Mouse (Mus musculus): ENCODE results near the gene Hist1h4f. TPM values are rescaled to one million over a fixed set of nuclear protein-coding genes. Genes with fewer than 3 reads are reported as not detected.
A peak's percentile ranks its signal among the peaks of the same experiment; 100 is the strongest.

Gene Hist1h4f
- polyA plus RNA-seq, 1 experiment = 4.7 TPM

DNA sequence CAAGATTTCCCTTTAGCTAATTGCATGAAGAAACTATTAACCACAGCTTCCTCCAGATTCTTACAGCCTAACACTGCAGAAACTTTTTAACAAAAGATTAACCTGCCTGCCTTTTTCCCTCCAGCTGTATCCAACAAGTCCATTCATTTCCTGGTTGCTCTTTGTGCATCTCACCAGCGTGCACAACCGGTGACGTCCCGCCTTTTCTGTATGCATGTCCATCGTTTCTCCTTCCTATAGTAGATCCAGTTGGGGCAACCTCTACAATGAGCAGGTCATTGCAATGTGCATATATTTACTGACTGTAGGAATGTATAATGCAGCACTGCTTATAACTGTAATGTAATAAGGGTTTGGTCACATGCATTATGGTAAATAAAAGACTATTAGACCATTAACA lies 27.5 kb downstream of the Hist1h4f start:
- TF ChIP-seq CTCF (IDR thresholded peaks at IDR 0.05; ENCODE audit: low read depth, low read length) (no peak), POLR2A (IDR thresholded peaks at IDR 0.05; ENCODE audit: borderline replicate concordance, low read depth, low read length) (no peak)
- no peak overlapping the region for H3K27ac ChIP-seq (ENCODE audit: insufficient read depth, low read depth, low read length)
- H3K4me1 ChIP-seq (ENCODE audit: control insufficient read depth, insufficient read depth, low read length) = peaks cover 12% of the 10 kb centered on the region
- 0 out of 2 replicates have a peak overlapping the region, but pooled peaks have one; percentile 2 for H3K4me3 ChIP-seq (ENCODE audit: insufficient read depth, low read length)

GRCm38 (mm10) chr13:23521703-23522102 lies 29.7 kb downstream of the Hist1h4f start:
- H3K4me3 ChIP-seq (ENCODE audit: insufficient read depth, low read length) = no peak overlapping the region; the same call in 1 of the 2 replicates
- TF ChIP-seq CTCF (IDR thresholded peaks at IDR 0.05; ENCODE audit: low read depth, low read length) (no peak), POLR2A (IDR thresholded peaks at IDR 0.05; ENCODE audit: borderline replicate concordance, low read depth, low read length) (no peak)
- H3K4me1 ChIP-seq (ENCODE audit: control insufficient read depth, insufficient read depth, low read length) = peaks cover 7% of the 10 kb centered on the region
- H3K27ac ChIP-seq (ENCODE audit: insufficient read depth, low read depth, low read length) = no peak overlapping the region

- peak overlapping the region; percentile 57 for H3K4me3 ChIP-seq (ENCODE audit: insufficient read depth, low read length)
Measured at GRCm38 (mm10) chr13:23519416-23519815, 32.0 kb downstream of the Hist1h4f start.

GRCm38 (mm10) chr13:23518885-23519284 lies 32.6 kb downstream of the Hist1h4f start:
- TF ChIP-seq CTCF (IDR thresholded peaks at IDR 0.05; ENCODE audit: low read depth, low read length) (no peak), POLR2A (IDR thresholded peaks at IDR 0.05; ENCODE audit: borderline replicate concordance, low read depth, low read length) (no peak)
- Histone ChIP-seq H3K27ac (ENCODE audit: insufficient read depth, low read depth, low read length) (peak overlapping the region; percentile 32), H3K4me1 (ENCODE audit: control insufficient read depth, insufficient read depth, low read length) (peaks cover 8% of the 10 kb centered on the region), H3K4me3 (ENCODE audit: insufficient read depth, low read length) (peak overlapping the region; percentile 57)

More at GRCm38 (mm10) chr13:23519416-23519815, 32.0 kb downstream of the Hist1h4f start:
- peak overlapping the region; percentile 32 for H3K27ac ChIP-seq (ENCODE audit: insufficient read depth, low read depth, low read length)
- peaks cover 10% of the 10 kb centered on the region for H3K4me1 ChIP-seq (ENCODE audit: control insufficient read depth, insufficient read depth, low read length)
- no peak for TF ChIP-seq POLR2A (IDR thresholded peaks at IDR 0.05; ENCODE audit: borderline replicate concordance, low read depth, low read length)
- TF ChIP-seq CTCF (IDR thresholded peaks at IDR 0.05; ENCODE audit: low read depth, low read length) = no peak

DNA sequence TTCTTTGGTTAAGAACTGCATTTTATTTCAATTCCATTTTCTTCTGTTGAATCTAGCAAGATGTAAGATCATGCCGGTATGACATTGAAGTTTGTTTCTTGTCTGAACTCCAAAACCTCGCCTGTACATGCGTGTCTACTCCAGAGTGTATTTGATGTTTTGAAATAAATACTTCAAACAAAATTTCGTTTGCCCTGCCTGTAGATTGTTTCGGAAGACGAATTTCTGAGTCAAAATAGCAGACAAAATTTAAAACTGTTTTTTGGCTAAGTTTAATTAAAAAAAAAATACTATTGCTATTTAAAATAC lies 33.2 kb downstream of the Hist1h4f start:
- Histone ChIP-seq H3K27ac (ENCODE audit: insufficient read depth, low read depth, low read length) (peak overlapping the region; percentile 65), H3K4me3 (ENCODE audit: insufficient read depth, low read length) (peak overlapping the region; percentile 57), H3K4me1 (ENCODE audit: control insufficient read depth, insufficient read depth, low read length) (peaks cover 8% of the 10 kb centered on the region)
- TF ChIP-seq CTCF (IDR thresholded peaks at IDR 0.05; ENCODE audit: low read depth, low read length) (no peak), POLR2A (IDR thresholded peaks at IDR 0.05; ENCODE audit: borderline replicate concordance, low read depth, low read length) (no peak)

GRCm38 (mm10) chr13:23517603-23518294 lies 33.7 kb downstream of the Hist1h4f start:
- TF ChIP-seq CTCF (IDR thresholded peaks at IDR 0.05; ENCODE audit: low read depth, low read length) (no peak), POLR2A (IDR thresholded peaks at IDR 0.05; ENCODE audit: borderline replicate concordance, low read depth, low read length) (no peak)
- H3K27ac ChIP-seq (ENCODE audit: insufficient read depth, low read depth, low read length) = peak overlapping the region; percentile 65
- H3K4me3 ChIP-seq (ENCODE audit: insufficient read depth, low read length) = peak overlapping the region; percentile 58
- H3K4me1 ChIP-seq (ENCODE audit: control insufficient read depth, insufficient read depth, low read length) = peaks cover 8% of the 10 kb centered on the region

- Histone ChIP-seq H3K4me3 (ENCODE audit: insufficient read depth, low read length) (peak overlapping the region; percentile 58), H3K4me1 (ENCODE audit: control insufficient read depth, insufficient read depth, low read length) (peaks cover 8% of the 10 kb centered on the region), H3K27ac (ENCODE audit: insufficient read depth, low read depth, low read length) (peak overlapping the region; percentile 24; the same call in 1 of the 2 replicates)
- TF ChIP-seq POLR2A (IDR thresholded peaks at IDR 0.05; ENCODE audit: borderline replicate concordance, low read depth, low read length) = no peak
- TF ChIP-seq CTCF (IDR thresholded peaks at IDR 0.05; ENCODE audit: low read depth, low read length) = no peak
Measured at GRCm38 (mm10) chr13:23516822-23517602, 34.4 kb downstream of the Hist1h4f start.

DNA sequence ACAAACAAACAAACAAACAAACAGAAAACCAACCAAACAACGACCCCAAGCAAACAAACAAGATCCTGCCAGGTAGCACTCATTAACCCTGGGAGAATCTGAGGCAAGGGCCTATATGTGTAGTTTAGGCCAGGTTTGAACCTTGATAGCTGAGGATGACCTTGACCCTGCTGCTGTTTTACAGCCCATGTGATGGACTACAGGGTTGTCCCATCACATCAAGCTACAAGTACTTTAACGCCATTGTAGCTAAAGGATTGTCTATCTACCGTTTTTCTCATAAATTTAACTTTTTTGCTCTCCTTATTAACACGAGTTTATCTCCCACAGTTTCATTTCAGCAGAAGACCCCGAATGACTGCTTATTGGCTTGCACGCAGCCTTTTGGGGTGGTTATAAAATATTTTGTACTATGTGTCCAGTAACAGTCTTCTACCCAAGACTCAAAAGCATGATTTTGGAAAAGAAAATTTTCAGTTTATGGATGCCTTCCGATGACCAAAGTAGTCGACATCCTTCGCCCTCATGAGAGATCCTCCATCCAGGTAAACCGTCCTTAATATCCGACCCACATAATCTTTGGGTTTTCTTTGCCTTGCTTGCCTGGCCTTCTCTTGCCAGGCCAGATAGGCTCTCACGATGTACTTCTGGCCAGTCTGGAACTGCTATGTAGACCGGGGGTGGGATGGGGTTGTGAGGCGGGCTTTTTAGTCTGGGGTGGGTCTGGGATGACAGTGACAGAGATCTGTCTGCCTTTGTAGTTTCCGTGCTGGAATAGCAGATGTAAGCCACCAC lies 35.4 kb downstream of the Hist1h4f start:
- Histone ChIP-seq H3K27ac (ENCODE audit: insufficient read depth, low read depth, low read length) (no peak overlapping the region), H3K4me3 (ENCODE audit: insufficient read depth, low read length) (0 out of 2 replicates have a peak overlapping the region, but pooled peaks have one; percentile 8), H3K4me1 (ENCODE audit: control insufficient read depth, insufficient read depth, low read length) (peaks cover 8% of the 10 kb centered on the region)
- TF ChIP-seq POLR2A (IDR thresholded peaks at IDR 0.05; ENCODE audit: borderline replicate concordance, low read depth, low read length) (no peak), CTCF (IDR thresholded peaks at IDR 0.05; ENCODE audit: low read depth, low read length) (no peak)

DNA sequence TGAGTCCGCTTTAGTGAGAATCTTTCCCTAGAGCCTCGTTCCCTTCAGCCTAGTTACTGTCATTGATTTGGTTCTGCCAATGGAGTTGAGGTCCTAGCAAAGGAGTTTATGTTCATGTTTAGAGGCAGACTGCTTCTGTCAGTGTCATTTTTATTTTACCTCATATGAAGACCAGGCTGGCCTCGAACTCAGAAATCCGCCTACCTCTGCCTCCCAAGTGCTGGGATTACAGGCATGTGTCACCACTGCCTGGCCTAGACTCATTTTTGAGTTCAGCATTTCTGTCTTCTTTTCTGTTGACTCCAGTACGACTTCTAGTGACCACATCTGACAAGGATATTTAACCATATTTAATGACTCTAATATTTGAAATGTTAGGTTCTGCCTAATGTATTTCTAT lies 36.2 kb downstream of the Hist1h4f start:
- H3K4me3 ChIP-seq (ENCODE audit: insufficient read depth, low read length) = no peak overlapping the region
- H3K4me1 ChIP-seq (ENCODE audit: control insufficient read depth, insufficient read depth, low read length) = peaks cover 10% of the 10 kb centered on the region
- TF ChIP-seq CTCF (IDR thresholded peaks at IDR 0.05; ENCODE audit: low read depth, low read length) (no peak), POLR2A (IDR thresholded peaks at IDR 0.05; ENCODE audit: borderline replicate concordance, low read depth, low read length) (no peak)
- no peak overlapping the region for H3K27ac ChIP-seq (ENCODE audit: insufficient read depth, low read depth, low read length)

All from bone marrow macrophage, adult 2 months (primary cell).